Mouse (Mus musculus): ENCODE data around the gene Sema4b. TPM values are rescaled to one million over a fixed set of nuclear protein-coding genes. Genes with fewer than 3 reads are reported as not detected.

Gene Sema4b
- polyA plus RNA-seq, 1 experiment from 2014 or later = 13.5 TPM

- TF ChIP-seq EP300 (IDR thresholded peaks at IDR 0.05; ENCODE audit: low read depth) = no peak
- no peak for TF ChIP-seq CTCF (IDR thresholded peaks at IDR 0.05; ENCODE audit: low read depth)
- H3K4me1 ChIP-seq (ENCODE audit: insufficient read depth) = peaks cover 18% of the 10 kb centered on the region
- WGBS (ENCODE audit: insufficient replicate concordance) = 59% methylated on average over 2 of the region's 2 CpGs
Measured at GRCm38 (mm10) chr7:80257706-80258105, 71.1 kb downstream of the Sema4b start.

GRCm38 (mm10) chr7:80260625-80261371 is 74.2 kb downstream of the Sema4b start, which contains the start of gene Ngrn:
Gene Ngrn, plus strand, starts transcription at chr7:80261215.
- peak within 1 kb of the TSS; percentile 96 for H3K27ac ChIP-seq (ENCODE audit: low read depth)
- no peaks in the 10 kb centered on the region for H3K9me3 ChIP-seq (ENCODE audit: low read length)
- peak within 1 kb of the TSS; percentile 97 for H3K4me3 ChIP-seq (ENCODE audit: low read depth, low read length)
- H3K36me3 ChIP-seq (replicated peaks; ENCODE audit: insufficient read depth, low read length) = peaks cover 24% of the 10 kb centered on the region
- peak within 1 kb of the TSS; percentile 94 for H3K4me2 ChIP-seq (ENCODE audit: low read depth, low read length)
- peak; percentile 92 for ATAC-seq
- H3K4me1 ChIP-seq (ENCODE audit: insufficient read depth) = peaks cover 18% of the 10 kb centered on the region
- TF ChIP-seq CTCF (IDR thresholded peaks at IDR 0.05; ENCODE audit: low read depth) = peak; percentile 44
- peak; percentile 70; the same call in 1 of the 2 replicates for TF ChIP-seq EP300 (IDR thresholded peaks at IDR 0.05; ENCODE audit: low read depth)
- peak within 1 kb of the TSS; percentile 92 for H3K9ac ChIP-seq (replicated peaks)
- DNase-seq = peak; percentile 90
- WGBS (ENCODE audit: insufficient replicate concordance) = 26% methylated on average over 40 of the region's 40 CpGs
- H3K27me3 ChIP-seq (ENCODE audit: insufficient read depth, low read length) = no peaks in the 10 kb centered on the region

More at GRCm38 (mm10) chr7:80257706-80258105, 71.1 kb downstream of the Sema4b start:
- DNase-seq (no peak), ATAC-seq (no peak)
- Histone ChIP-seq H3K27me3 (ENCODE audit: insufficient read depth, low read length) (no peaks in the 10 kb centered on the region), H3K36me3 (replicated peaks; ENCODE audit: insufficient read depth, low read length) (no peaks in the 10 kb centered on the region), H3K9me3 (ENCODE audit: low read length) (no peaks in the 10 kb centered on the region), H3K4me2 (ENCODE audit: low read depth, low read length) (no peak overlapping the region), H3K27ac (ENCODE audit: low read depth) (no peak overlapping the region), H3K4me3 (ENCODE audit: low read depth, low read length) (no peak overlapping the region), H3K9ac (replicated peaks) (no peak overlapping the region)

GRCm38 (mm10) chr7:80261372-80261990 is 74.8 kb downstream of the Sema4b start:
- H3K27me3 ChIP-seq (ENCODE audit: insufficient read depth, low read length) = no peaks in the 10 kb centered on the region
- peak overlapping the region; percentile 96 for H3K27ac ChIP-seq (ENCODE audit: low read depth)
- WGBS (ENCODE audit: insufficient replicate concordance) = under 1% methylated on average over 32 of the region's 32 CpGs
- H3K9me3 ChIP-seq (ENCODE audit: low read length) = no peaks in the 10 kb centered on the region
- peak overlapping the region; percentile 92 for H3K9ac ChIP-seq (replicated peaks)
- peak overlapping the region; percentile 94 for H3K4me2 ChIP-seq (ENCODE audit: low read depth, low read length)
- peak overlapping the region; percentile 97 for H3K4me3 ChIP-seq (ENCODE audit: low read depth, low read length)
- TF ChIP-seq EP300 (IDR thresholded peaks at IDR 0.05; ENCODE audit: low read depth) = no peak
- TF ChIP-seq CTCF (IDR thresholded peaks at IDR 0.05; ENCODE audit: low read depth) = no peak
- no peak for DNase-seq
- H3K36me3 ChIP-seq (replicated peaks; ENCODE audit: insufficient read depth, low read length) = peaks cover 31% of the 10 kb centered on the region
- ATAC-seq = peak; percentile 77
- H3K4me1 ChIP-seq (ENCODE audit: insufficient read depth) = peaks cover 18% of the 10 kb centered on the region

GRCm38 (mm10) chr7:80264606-80265005 is 78.0 kb downstream of the Sema4b start:
- DNase-seq (no peak), ATAC-seq (no peak)
- Histone ChIP-seq H3K36me3 (replicated peaks; ENCODE audit: insufficient read depth, low read length) (peaks cover 39% of the 10 kb centered on the region), H3K4me2 (ENCODE audit: low read depth, low read length) (no peak overlapping the region), H3K27ac (ENCODE audit: low read depth) (no peak overlapping the region), H3K9ac (replicated peaks) (no peak overlapping the region), H3K9me3 (ENCODE audit: low read length) (no peaks in the 10 kb centered on the region), H3K27me3 (ENCODE audit: insufficient read depth, low read length) (no peaks in the 10 kb centered on the region), H3K4me1 (ENCODE audit: insufficient read depth) (peaks cover 26% of the 10 kb centered on the region), H3K4me3 (ENCODE audit: low read depth, low read length) (no peak overlapping the region)
- 89% methylated on average over 12 of the region's 12 CpGs for WGBS (ENCODE audit: insufficient replicate concordance)
- no peak for TF ChIP-seq EP300 (IDR thresholded peaks at IDR 0.05; ENCODE audit: low read depth)
- TF ChIP-seq CTCF (IDR thresholded peaks at IDR 0.05; ENCODE audit: low read depth) = no peak

- H3K4me2 ChIP-seq (ENCODE audit: low read depth, low read length) = no peak overlapping the region
- DNase-seq (no peak), ATAC-seq (no peak)
- H3K27ac ChIP-seq (ENCODE audit: low read depth) = no peak overlapping the region
- H3K27me3 ChIP-seq (ENCODE audit: insufficient read depth, low read length) = no peaks in the 10 kb centered on the region
- TF ChIP-seq EP300 (IDR thresholded peaks at IDR 0.05; ENCODE audit: low read depth) (no peak), CTCF (IDR thresholded peaks at IDR 0.05; ENCODE audit: low read depth) (no peak)
- H3K4me3 ChIP-seq (ENCODE audit: low read depth, low read length) = no peak overlapping the region
- H3K9ac ChIP-seq (replicated peaks) = no peak overlapping the region
- peaks cover 15% of the 10 kb centered on the region for H3K4me1 ChIP-seq (ENCODE audit: insufficient read depth)
- H3K9me3 ChIP-seq (ENCODE audit: low read length) = no peaks in the 10 kb centered on the region
- peaks cover 39% of the 10 kb centered on the region for H3K36me3 ChIP-seq (replicated peaks; ENCODE audit: insufficient read depth, low read length)
- 81% methylated on average over 1 of the region's 1 CpGs for WGBS (ENCODE audit: insufficient replicate concordance)
Measured at GRCm38 (mm10) chr7:80267764-80268163, 81.1 kb downstream of the Sema4b start.

Measured in liver, postnatal 0 days (tissue).